ENCODE assay signal across 7 mouse cellular contexts in the genomic region with DNA sequence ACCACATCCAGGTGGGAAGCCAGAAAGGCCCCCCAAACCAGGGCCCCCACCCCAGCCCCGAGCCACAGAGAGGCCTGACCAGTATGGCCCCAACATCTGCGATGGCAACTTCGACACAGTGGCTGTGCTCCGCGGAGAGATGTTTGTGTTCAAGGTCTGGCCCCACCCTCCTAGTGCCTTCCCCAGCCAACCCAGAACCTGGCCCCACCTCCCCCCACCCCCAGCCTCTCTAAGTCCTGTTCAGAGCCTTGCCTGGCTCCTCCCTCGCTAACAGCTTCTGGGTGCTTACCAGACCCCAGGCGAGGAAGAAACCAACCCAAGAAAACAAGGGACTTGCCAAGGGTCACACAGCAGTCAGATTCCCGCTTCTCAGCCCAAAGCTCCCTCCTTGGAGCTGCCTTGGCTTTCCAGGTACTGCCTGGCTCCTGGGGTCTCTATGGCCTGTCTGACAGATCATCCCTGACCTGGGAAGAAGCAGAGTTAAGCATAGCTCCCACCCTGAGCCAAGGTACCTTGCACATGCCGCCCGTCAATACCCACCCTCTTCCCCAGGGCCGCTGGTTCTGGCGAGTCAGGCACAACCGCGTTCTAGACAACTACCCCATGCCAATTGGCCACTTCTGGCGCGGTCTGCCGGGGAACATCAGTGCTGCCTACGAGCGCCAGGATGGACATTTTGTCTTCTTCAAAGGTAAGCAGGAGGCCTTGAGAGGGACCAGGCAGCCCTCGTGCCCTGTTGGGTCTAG. TPM values are rescaled to one million over a fixed set of nuclear protein-coding genes. Genes with fewer than 3 reads are reported as not detected.
DNase-seq lines count a peak whose midpoint lies in the region; ATAC-seq and TF ChIP-seq lines count a peak whose summit lies in the region.

No protein-coding gene starts in this region.

- peak; percentile 69 for ATAC-seq in embryonic facial prominence, embryonic 15.5 days (ENCODE audit: insufficient number of reproducible peaks, low FRiP score, low TSS enrichment, low read depth)
- ATAC-seq in liver, postnatal 0 days, result peak; percentile 44; the same call in 1 of the 2 replicates

- H3K9me3 ChIP-seq in embryonic facial prominence, embryonic 15.5 days (replicated peaks), result no peaks in the 10 kb centered on the region
- no peaks in the 10 kb centered on the region for H3K9me3 ChIP-seq in liver, postnatal 0 days (ENCODE audit: low read length)

- no peaks in the 10 kb centered on the region for H3K36me3 ChIP-seq in embryonic facial prominence, embryonic 15.5 days
- H3K36me3 ChIP-seq in liver, postnatal 0 days (replicated peaks; ENCODE audit: insufficient read depth, low read length), result no peaks in the 10 kb centered on the region

- peaks cover 22% of the 10 kb centered on the region; the same call in 1 of the 2 replicates for H3K4me1 ChIP-seq in embryonic facial prominence, embryonic 15.5 days
- H3K4me1 ChIP-seq in liver, postnatal 0 days (ENCODE audit: insufficient read depth), result no peaks in the 10 kb centered on the region

- H3K27ac ChIP-seq in embryonic facial prominence, embryonic 15.5 days (replicated peaks), result no peak overlapping the region
- no peak overlapping the region for H3K27ac ChIP-seq in liver, postnatal 0 days (ENCODE audit: low read depth)

- H3K9ac ChIP-seq in embryonic facial prominence, embryonic 15.5 days, result no peak overlapping the region
- H3K9ac ChIP-seq in liver, postnatal 0 days (replicated peaks), result no peak overlapping the region

- TF ChIP-seq CTCF in liver, postnatal 0 days (IDR thresholded peaks at IDR 0.05; ENCODE audit: low read depth), result no peak

- no peaks in the 10 kb centered on the region for H3K27me3 ChIP-seq in embryonic facial prominence, embryonic 15.5 days
- H3K27me3 ChIP-seq in liver, postnatal 0 days (ENCODE audit: insufficient read depth, low read length), result no peaks in the 10 kb centered on the region

- 44% methylated on average over 20 of the region's 20 CpGs for WGBS in embryonic facial prominence, embryonic 15.5 days
- 48% methylated on average over 20 of the region's 20 CpGs for WGBS in liver, postnatal 0 days (ENCODE audit: insufficient replicate concordance)

- peak; percentile 17 for DNase-seq in urinary bladder, adult 2 months (ENCODE audit: low spot score)
- DNase-seq in urinary bladder, postnatal 4 days (ENCODE audit: low spot score in 2 of 2), result no peak
- peak; percentile 39 for DNase-seq in liver, postnatal 0 days
- no peak for DNase-seq in cerebellum, adult 8-10 months
- DNase-seq in spleen, postnatal 14 days (ENCODE audit: low spot score in 2 of 2), result no peak
- no peak for DNase-seq in spleen, postnatal 10 days (ENCODE audit: low spot score in 2 of 2)

- H3K4me2 ChIP-seq in embryonic facial prominence, embryonic 15.5 days (replicated peaks), result peak overlapping the region; percentile 55
- H3K4me2 ChIP-seq in liver, postnatal 0 days (ENCODE audit: low read depth, low read length), result no peak overlapping the region

- TF ChIP-seq EP300 in liver, postnatal 0 days (IDR thresholded peaks at IDR 0.05; ENCODE audit: low read depth), result no peak

- peak overlapping the region; percentile 32 for H3K4me3 ChIP-seq in embryonic facial prominence, embryonic 15.5 days (replicated peaks)
- no peak overlapping the region for H3K4me3 ChIP-seq in liver, postnatal 0 days (ENCODE audit: low read depth, low read length)

RNA-seq across cellular contexts. Expression of a gene that starts 17.7 kb away (rescaled TPM):
- polyA plus RNA-seq in urinary bladder, adult 2 months (2012; rRNA removed), result 17.1 and 27.3 TPM in 2 replicates
- polyA plus RNA-seq in embryonic facial prominence, embryonic 15.5 days (2015; fragmentation: Nextera tagmentation; extraction: Ambion mirVana), result 12.6 and 13.0 TPM in 2 replicates
- 0.66 and 0.76 TPM in 2 replicates for polyA plus RNA-seq in liver, postnatal 0 days (2015; fragmentation: Nextera tagmentation; extraction: Ambion mirVana)

RNA-seq across cellular contexts. Expression of a gene that starts 37.7 kb away (rescaled TPM):
- 34.5 and 43.1 TPM in 2 replicates for polyA plus RNA-seq in urinary bladder, adult 2 months (2012; rRNA removed)
- polyA plus RNA-seq in embryonic facial prominence, embryonic 15.5 days (2015; fragmentation: Nextera tagmentation; extraction: Ambion mirVana), result 45.3 and 46.3 TPM in 2 replicates
- polyA plus RNA-seq in liver, postnatal 0 days (2015; fragmentation: Nextera tagmentation; extraction: Ambion mirVana), result 10.9 and 12.0 TPM in 2 replicates

RNA-seq across cellular contexts. Expression of a gene that starts 38.0 kb away (rescaled TPM):
- polyA plus RNA-seq in urinary bladder, adult 2 months (2012; rRNA removed), result 6.8 and 7.9 TPM in 2 replicates
- polyA plus RNA-seq in embryonic facial prominence, embryonic 15.5 days (2015; fragmentation: Nextera tagmentation; extraction: Ambion mirVana), result 9.1 and 10.2 TPM in 2 replicates
- polyA plus RNA-seq in liver, postnatal 0 days (2015; fragmentation: Nextera tagmentation; extraction: Ambion mirVana), result 0.94 and 0.97 TPM in 2 replicates

RNA-seq across cellular contexts. Expression of a gene that starts 59.4 kb away (rescaled TPM):
- polyA plus RNA-seq in urinary bladder, adult 2 months (2012; rRNA removed), result 1.7 and 3.3 TPM in 2 replicates
- 0.39 and 0.51 TPM in 2 replicates for polyA plus RNA-seq in embryonic facial prominence, embryonic 15.5 days (2015; fragmentation: Nextera tagmentation; extraction: Ambion mirVana)
- polyA plus RNA-seq in liver, postnatal 0 days (2015; fragmentation: Nextera tagmentation; extraction: Ambion mirVana), result not detected in 2 replicates

Comparison
In these comparisons a context has a peak if more than half of its experiments do, and no peak if none do; other contexts are left out.
1. DNase-seq: peak in urinary bladder, adult 2 months (single experiment) and liver, postnatal 0 days (single experiment); none in urinary bladder, postnatal 4 days (0 of 2), cerebellum, adult 8-10 months (single experiment), spleen, postnatal 14 days (0 of 2) and spleen, postnatal 10 days (0 of 2).